Mouse (Mus musculus) activated CD4-positive, CD25-positive, alpha-beta regulatory T cell, adult 4 months (primary cell): ENCODE data around the gene Gm21095. TPM values are rescaled to one million over a fixed set of nuclear protein-coding genes. Genes with fewer than 3 reads are reported as not detected.
"Not testable (repeated sequence)": the region's sequence is repeated elsewhere in the genome, so short reads cannot be mapped to it uniquely, and the experiment has no call there.

ENCODE experiments used
- ATAC-seq: one replicate; pipeline ENCODE4 v1.8.0; 2017
- polyA plus RNA-seq, 2 experiments: library from polyadenylated mRNA; unstranded; fragments of 100-300 nt; shearing (Covaris generic); gene quantifications; one replicate each; pipeline ENCODE4 v1.2.1; 2017

Gm21095 gene
- not detected for polyA plus RNA-seq

- ATAC-seq = not testable (repeated sequence)
Observed at GRCm38 (mm10) chrY:84096979-84097378, at the start of gene Gm21095. Gene Gm21095, plus strand, starts transcription at chrY:84097279.
